Mouse (Mus musculus) lung, embryonic 16.5 days (tissue): ENCODE data around the gene Ugt1a1. TPM values are rescaled to one million over a fixed set of nuclear protein-coding genes. Genes with fewer than 3 reads are reported as not detected.

ENCODE experiments used
- ATAC-seq: fragments of 200-750 bp; cut with Nextera tagmentation; 2 replicates; pipeline ENCODE4 v1.8.0; 2017; ENCODE audit warnings: low read depth, mild to moderate bottlenecking, moderate library complexity
- H3K27ac ChIP-seq: fragments of 300-500 bp; sonication (generic); 2 replicates; pipeline ENCODE4 v1.5.1; 2014; ENCODE audit warnings: mild to moderate bottlenecking, control low read depth, low read length
- H3K27me3 ChIP-seq: fragments of 300-500 bp; sonication (generic); 2 replicates; pipeline ENCODE4 v1.6.1; 2014; ENCODE audit warnings: low read depth, low read length, mixed read lengths; ENCODE audit not compliant: control insufficient read depth, insufficient read depth
- H3K36me3 ChIP-seq: fragments of 300-500 bp; sonication (generic); 2 replicates; pipeline ENCODE4 v1.6.1; 2014; ENCODE audit warnings: low read length; ENCODE audit not compliant: control insufficient read depth, insufficient read depth
- H3K4me1 ChIP-seq: fragments of 300-500 bp; sonication (generic); replicated peaks from 2 replicates; pipeline ENCODE4 v1.6.1; 2014; ENCODE audit warnings: low read length, mixed read lengths; ENCODE audit not compliant: control insufficient read depth, insufficient read depth
- H3K4me2 ChIP-seq: fragments of 300-500 bp; sonication (generic); 2 replicates; pipeline ENCODE4 v1.6.1; 2014; ENCODE audit warnings: low read depth, low read length, control low read depth
- H3K4me3 ChIP-seq: fragments of 300-500 bp; sonication (generic); 2 replicates; pipeline ENCODE4 v1.5.1; 2014; ENCODE audit warnings: mild to moderate bottlenecking, low read length, control low read depth
- H3K9ac ChIP-seq: fragments of 300-500 bp; sonication (generic); 2 replicates; pipeline ENCODE4 v1.6.1; 2014; ENCODE audit warnings: low read length, control low read depth
- H3K9me3 ChIP-seq: fragments of 300-500 bp; sonication (generic); 2 replicates; pipeline ENCODE4 v1.6.1; 2016; ENCODE audit warnings: low read length; ENCODE audit not compliant: control insufficient read depth
- WGBS: fragments of 180-500 bp; shearing (Covaris S2); extraction: QIAGEN DNeasy Blood & Tissue Kit; methylation state at CpG from one replicate; pipeline ENCODE4 v1.1.7; 2014; 5-methylcytosine and 5-hydroxymethylcytosine counted together
- polyA plus RNA-seq: library from polyadenylated mRNA; unstranded; fragments of >200 nt; fragmentation: Nextera tagmentation; extraction: Ambion mirVana; gene quantifications from 2 replicates; pipeline ENCODE4 v1.2.1, GENCODE M21; 2015

Gene Ugt1a1
- polyA plus RNA-seq, 1 experiment from 2014 or later: not detected

DNA sequence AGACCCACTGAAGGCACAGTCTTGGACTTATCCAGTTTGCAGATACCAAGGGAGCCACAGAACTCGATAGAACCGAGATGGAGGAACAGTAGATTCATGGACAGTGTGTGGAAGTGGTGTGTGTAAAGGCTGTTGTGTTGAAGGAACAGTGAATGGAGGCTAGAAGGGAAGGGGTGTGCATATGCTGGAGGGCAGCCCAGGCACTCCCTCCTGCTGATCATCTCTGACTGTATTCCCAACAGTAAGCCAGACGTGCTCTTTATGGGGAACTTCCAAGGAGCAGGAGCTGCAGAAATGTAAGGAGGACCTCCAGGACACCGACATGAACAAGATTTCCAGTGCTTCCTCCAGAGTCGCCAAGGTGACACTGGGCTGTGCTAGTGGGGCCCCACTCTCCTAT lies 38.3 kb downstream of the Ugt1a1 start:
- H3K4me3 ChIP-seq: no peak overlapping the region
- no peak overlapping the region for H3K9ac ChIP-seq
- no peak overlapping the region for H3K4me2 ChIP-seq
- no peak overlapping the region for H3K27ac ChIP-seq
- peaks cover 68% of the 10 kb centered on the region for H3K9me3 ChIP-seq
- H3K27me3 ChIP-seq: no peaks in the 10 kb centered on the region
- H3K36me3 ChIP-seq: no peaks in the 10 kb centered on the region
- WGBS: 75% methylated on average over 5 of the region's 5 CpGs
- no peak for ATAC-seq
- H3K4me1 ChIP-seq: no peaks in the 10 kb centered on the region

DNA sequence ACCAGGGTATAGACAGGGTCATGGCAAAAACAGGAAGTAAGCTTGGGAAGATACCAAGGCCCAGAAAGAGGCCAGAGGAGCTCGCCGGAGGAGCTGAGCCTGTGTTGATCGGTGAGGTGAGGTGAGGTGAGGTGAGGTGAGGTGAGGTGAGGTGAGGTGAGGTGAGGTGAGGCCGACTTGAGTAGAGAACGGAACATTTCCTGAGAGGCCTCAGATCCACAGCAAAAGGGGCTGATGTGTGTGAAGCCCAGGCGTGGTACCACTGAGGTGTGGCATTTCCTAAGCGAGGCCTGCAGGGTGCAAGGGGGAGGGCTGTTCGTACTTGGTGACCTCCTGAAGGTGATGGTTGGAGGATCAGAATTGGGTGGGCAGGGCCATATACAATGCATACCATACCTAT lies 41.3 kb downstream of the Ugt1a1 start:
- no peaks in the 10 kb centered on the region for H3K4me1 ChIP-seq
- no peak overlapping the region for H3K9ac ChIP-seq
- no peak overlapping the region for H3K27ac ChIP-seq
- ATAC-seq: no peak
- no peak overlapping the region for H3K4me2 ChIP-seq
- peaks cover 48% of the 10 kb centered on the region for H3K9me3 ChIP-seq
- no peaks in the 10 kb centered on the region for H3K36me3 ChIP-seq
- no peak overlapping the region for H3K4me3 ChIP-seq
- H3K27me3 ChIP-seq: no peaks in the 10 kb centered on the region
- 70% methylated on average over 8 of the region's 8 CpGs for WGBS

DNA sequence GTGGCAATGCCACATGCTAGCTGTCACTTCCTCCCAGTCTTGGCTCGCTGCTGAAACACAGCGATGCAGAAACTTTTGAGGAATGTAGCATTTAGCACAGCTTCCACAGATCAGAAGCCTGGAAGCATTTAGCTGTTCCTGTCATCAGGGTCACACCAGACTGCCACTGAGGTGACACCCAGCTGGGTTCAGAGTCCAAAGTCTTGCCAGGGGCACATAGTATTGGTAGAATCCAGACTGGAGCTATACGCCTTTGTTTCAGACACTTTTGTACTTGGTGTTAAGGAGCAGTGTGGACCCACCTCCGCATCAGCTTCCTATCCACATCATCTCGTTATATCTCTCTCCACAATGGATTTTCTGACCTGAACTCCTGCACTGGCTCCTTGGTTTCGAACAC lies 41.8 kb downstream of the Ugt1a1 start:
- no peak overlapping the region for H3K4me2 ChIP-seq
- H3K27ac ChIP-seq: no peak overlapping the region
- H3K4me1 ChIP-seq: no peaks in the 10 kb centered on the region
- no peaks in the 10 kb centered on the region for H3K27me3 ChIP-seq
- WGBS: 69% methylated on average over 6 of the region's 6 CpGs
- no peak overlapping the region for H3K4me3 ChIP-seq
- H3K9ac ChIP-seq: no peak overlapping the region
- H3K9me3 ChIP-seq: peaks cover 45% of the 10 kb centered on the region
- ATAC-seq: no peak
- no peaks in the 10 kb centered on the region for H3K36me3 ChIP-seq

DNA sequence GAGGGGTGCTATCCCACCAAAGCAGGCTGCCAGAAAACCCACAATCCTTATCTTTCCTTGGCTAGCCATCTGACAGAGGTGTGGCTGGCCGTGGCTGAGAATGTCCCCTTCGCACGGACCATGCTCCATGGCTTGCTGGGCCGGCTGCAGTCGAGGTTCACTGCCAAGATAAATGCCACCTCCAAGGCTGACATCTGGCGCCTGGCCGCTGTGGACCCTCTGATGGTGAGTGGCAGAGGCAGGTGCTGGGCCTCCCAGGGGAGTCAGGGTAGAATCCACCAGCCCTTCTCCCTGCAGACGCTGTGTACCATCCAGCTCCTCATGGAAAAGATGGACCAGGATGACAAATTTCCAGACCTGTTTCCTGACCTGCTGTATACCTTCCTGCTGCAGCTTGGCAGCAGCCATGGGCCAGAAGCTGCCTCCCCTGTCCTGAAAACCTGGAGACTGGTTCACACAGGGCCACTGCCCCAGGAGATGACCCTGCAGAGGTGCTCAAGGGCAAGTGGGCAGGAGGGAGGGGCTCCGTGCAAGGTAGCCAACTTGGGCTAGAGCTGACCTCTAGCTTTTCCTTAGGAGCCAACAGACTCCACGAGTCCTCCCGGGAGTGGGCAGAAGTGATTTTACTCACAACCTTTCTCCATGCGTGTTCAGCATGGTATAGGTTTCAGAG lies 43.2 kb downstream of the Ugt1a1 start:
- H3K27ac ChIP-seq: no peak overlapping the region
- no peaks in the 10 kb centered on the region for H3K27me3 ChIP-seq
- H3K4me3 ChIP-seq: no peak overlapping the region
- H3K9ac ChIP-seq: no peak overlapping the region
- no peaks in the 10 kb centered on the region for H3K4me1 ChIP-seq
- peaks cover 31% of the 10 kb centered on the region for H3K9me3 ChIP-seq
- no peak for ATAC-seq
- no peak overlapping the region for H3K4me2 ChIP-seq
- 80% methylated on average over 12 of the region's 12 CpGs for WGBS
- H3K36me3 ChIP-seq: peaks cover 4% of the 10 kb centered on the region; the same call in 1 of the 2 replicates

DNA sequence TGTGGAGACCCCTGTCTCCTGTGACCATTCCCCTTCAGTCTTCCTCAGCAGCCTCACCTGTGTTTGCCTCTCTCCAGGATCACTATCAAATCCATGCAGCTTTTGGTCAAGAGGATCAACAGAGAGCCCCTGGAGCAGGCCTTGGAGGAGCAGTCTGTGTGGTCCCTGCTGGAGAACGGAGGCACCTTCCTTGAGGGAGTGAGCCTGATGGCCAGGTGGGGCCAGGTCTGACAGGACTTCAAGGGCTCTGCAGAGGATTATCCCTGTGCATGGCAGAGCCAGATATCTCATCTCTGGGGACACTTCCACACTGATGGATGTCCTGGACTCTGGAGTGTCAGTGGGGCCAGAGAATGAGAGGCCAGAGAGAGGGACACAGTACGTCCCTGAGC lies 43.7 kb downstream of the Ugt1a1 start:
- no peak for ATAC-seq
- Histone ChIP-seq H3K9me3 (peaks cover 26% of the 10 kb centered on the region), H3K27me3 (no peaks in the 10 kb centered on the region), H3K9ac (no peak overlapping the region), H3K4me2 (no peak overlapping the region), H3K36me3 (peaks cover 10% of the 10 kb centered on the region), H3K27ac (no peak overlapping the region), H3K4me3 (no peak overlapping the region), H3K4me1 (no peaks in the 10 kb centered on the region)
- 47% methylated on average over 2 of the region's 2 CpGs for WGBS

DNA sequence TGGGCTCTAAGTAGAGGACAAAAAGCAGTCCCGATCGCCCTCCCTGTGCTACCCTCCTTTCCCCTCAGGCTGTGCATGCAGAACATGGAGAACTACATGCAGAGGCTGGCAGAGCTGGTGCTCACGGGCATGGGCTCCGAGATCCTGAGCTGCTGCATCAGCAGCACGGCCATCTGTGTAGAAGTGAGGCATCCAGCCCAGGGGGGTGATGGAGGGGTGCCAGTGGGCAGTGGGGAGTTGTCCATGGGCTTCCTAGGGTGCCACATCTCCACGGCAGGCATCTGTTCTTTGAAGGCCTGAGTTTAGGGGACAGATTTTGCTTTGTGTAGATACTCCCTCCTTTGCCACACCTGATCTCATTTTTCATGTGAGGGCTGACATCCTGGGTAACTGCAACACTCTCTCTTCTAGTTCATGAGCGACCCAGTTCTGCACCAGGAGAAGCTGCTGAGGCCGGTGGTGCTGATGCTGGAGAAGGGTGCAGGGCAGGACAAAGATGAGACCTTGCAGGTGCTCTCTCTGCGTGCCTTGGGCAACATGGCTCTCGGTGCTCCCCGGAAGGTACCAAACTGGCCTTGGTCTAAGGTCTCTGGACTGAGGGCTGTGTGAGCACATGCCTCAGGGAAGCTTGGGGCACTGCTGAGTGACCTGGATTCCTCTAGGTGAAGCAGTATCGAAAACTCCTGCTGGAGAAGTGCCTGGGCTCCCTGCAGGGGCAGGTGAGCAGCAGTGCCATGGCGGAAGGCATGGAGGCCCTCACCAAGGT lies 44.4 kb downstream of the Ugt1a1 start:
- Histone ChIP-seq H3K27ac (no peak overlapping the region), H3K9me3 (peaks cover 19% of the 10 kb centered on the region; the same call in 1 of the 2 replicates), H3K27me3 (no peaks in the 10 kb centered on the region), H3K4me3 (no peak overlapping the region), H3K9ac (no peak overlapping the region), H3K4me1 (no peaks in the 10 kb centered on the region), H3K36me3 (peaks cover 17% of the 10 kb centered on the region), H3K4me2 (no peak overlapping the region)
- 76% methylated on average over 13 of the region's 13 CpGs for WGBS
- no peak for ATAC-seq

DNA sequence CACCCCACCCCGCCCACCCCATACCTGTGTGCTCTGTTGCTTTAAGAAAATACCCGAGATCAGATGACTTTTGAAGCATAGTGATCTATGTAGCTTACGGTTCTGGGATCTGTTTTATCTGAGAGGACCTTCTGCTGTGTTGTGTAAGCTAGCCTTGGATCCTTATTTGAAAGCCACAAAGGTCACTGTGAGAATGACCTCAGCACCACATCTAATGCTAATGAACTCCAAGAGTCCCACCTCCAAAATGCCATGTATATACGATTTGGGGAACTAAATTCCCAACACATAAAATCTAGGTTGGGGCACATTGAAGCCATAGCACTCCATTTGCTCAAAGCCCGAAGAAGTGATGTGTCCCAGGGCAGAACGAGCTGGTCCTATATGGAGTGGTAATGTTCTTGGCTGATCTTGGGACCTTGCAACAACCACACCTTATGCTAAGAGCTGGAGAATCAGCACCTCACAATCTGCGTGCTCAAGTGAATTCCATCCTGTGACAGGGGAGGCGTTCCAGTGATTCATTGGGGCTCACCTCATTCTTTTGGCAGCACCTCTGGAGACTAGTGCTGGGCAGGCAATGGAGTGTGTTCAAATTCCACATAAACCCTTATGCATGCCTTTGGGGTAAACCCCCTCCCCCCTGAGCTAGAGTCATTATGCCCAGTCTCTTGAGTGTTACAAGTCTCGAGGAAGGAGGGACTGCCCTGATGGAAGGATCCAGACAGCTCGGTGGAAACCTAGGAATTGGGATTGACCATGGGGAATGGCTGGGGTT lies 45.3 kb downstream of the Ugt1a1 start:
- 71% methylated on average over 10 of the region's 10 CpGs for WGBS
- ATAC-seq: no peak
- peaks cover 26% of the 10 kb centered on the region for H3K36me3 ChIP-seq
- no peak overlapping the region for H3K4me3 ChIP-seq
- peaks cover 16% of the 10 kb centered on the region; the same call in 1 of the 2 replicates for H3K9me3 ChIP-seq
- H3K4me1 ChIP-seq: no peaks in the 10 kb centered on the region
- no peak overlapping the region for H3K4me2 ChIP-seq
- H3K27me3 ChIP-seq: no peaks in the 10 kb centered on the region
- H3K9ac ChIP-seq: no peak overlapping the region
- no peak overlapping the region for H3K27ac ChIP-seq

DNA sequence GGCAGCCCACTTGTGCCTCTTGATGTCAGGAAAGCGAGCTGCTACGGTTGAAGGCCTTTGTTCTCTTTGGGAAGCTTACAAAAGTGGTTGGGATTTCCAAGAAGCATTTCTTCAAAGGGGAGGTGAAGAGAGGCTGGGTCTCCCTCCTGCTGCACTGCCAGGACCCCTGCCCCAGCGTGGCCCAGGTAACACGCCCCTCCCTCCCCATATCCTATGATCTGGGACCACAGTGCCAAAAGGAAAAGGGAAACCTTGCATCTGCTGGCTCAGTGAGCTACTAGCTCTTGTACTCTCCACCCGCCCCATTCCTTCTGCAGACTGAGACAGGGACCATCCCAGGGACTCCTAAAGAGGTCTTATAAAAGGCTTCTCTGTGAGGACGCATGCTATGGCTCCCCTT lies 45.9 kb downstream of the Ugt1a1 start:
- Histone ChIP-seq H3K27me3 (no peaks in the 10 kb centered on the region), H3K4me1 (no peaks in the 10 kb centered on the region), H3K27ac (no peak overlapping the region), H3K4me2 (no peak overlapping the region), H3K9me3 (peaks cover 11% of the 10 kb centered on the region; the same call in 1 of the 2 replicates), H3K9ac (no peak overlapping the region), H3K36me3 (peaks cover 32% of the 10 kb centered on the region), H3K4me3 (no peak overlapping the region)
- WGBS: 79% methylated on average over 6 of the region's 6 CpGs
- no peak for ATAC-seq

DNA sequence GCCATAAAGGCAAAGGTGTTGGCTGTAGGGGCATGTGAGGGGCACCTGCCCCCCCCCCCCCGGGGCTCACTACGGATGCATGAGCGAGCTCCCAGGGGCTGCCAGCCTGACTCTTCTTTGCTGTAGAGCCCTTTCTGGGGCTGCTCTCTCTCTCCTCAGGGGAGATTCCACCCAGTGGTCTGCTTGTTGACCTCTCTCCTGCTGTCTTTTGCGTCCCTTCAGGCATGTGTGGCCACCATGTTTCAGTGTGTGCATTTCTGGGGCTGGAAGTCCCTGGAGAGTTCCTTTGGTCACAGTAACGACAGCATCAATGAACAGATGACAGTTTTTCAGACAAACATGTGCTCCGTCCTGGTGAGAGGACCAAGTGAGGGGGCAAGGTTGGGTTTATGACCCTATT lies 46.6 kb downstream of the Ugt1a1 start:
- no peak overlapping the region for H3K4me2 ChIP-seq
- no peaks in the 10 kb centered on the region for H3K4me1 ChIP-seq
- WGBS: 63% methylated on average over 6 of the region's 6 CpGs
- H3K9me3 ChIP-seq: peaks cover 11% of the 10 kb centered on the region; the same call in 1 of the 2 replicates
- ATAC-seq: no peak
- H3K36me3 ChIP-seq: peaks cover 39% of the 10 kb centered on the region
- no peak overlapping the region for H3K9ac ChIP-seq
- no peaks in the 10 kb centered on the region for H3K27me3 ChIP-seq
- H3K4me3 ChIP-seq: no peak overlapping the region
- H3K27ac ChIP-seq: no peak overlapping the region
